Mouse (Mus musculus) ES-E14 (cell line): ENCODE measurements around the gene a. TPM values are rescaled to one million over a fixed set of nuclear protein-coding genes. Genes with fewer than 3 reads are reported as not detected.

Experiments
- DNase-seq: peaks from one replicate; pipeline ENCODE4 v3.0.0-alpha.2; 2013; ENCODE audit warnings: low read depth, low spot score
- H3K27ac ChIP-seq: 2 replicates; pipeline ENCODE4 v1.5.1; 2012; ENCODE audit warnings: low read depth, mild to moderate bottlenecking, low read length, moderate library complexity, mixed read lengths; ENCODE audit not compliant: poor library complexity, insufficient read depth, severe bottlenecking
- H3K36me3 ChIP-seq: 2 replicates; pipeline ENCODE4 v1.6.1; 2012; ENCODE audit warnings: mild to moderate bottlenecking, low read length, moderate library complexity, mixed read lengths; ENCODE audit not compliant: control insufficient read depth, poor library complexity, insufficient read depth, severe bottlenecking
- H3K4me1 ChIP-seq, 2 experiments: fragments of 150-350 bp in 1 of 2; sonication (generic) in 1 of 2; 2 replicates each; pipeline ENCODE4 v1.6.1; 2012; ENCODE audit warnings: low read length in 2 of 2, mild to moderate bottlenecking in 1 of 2, mixed read lengths in 1 of 2; ENCODE audit not compliant: control insufficient read depth in 2 of 2, insufficient read depth in 2 of 2, poor library complexity in 1 of 2
- H3K4me3 ChIP-seq, 2 experiments: fragments of 150-350 bp in 1 of 2; sonication (generic) in 1 of 2; 2 replicates each; pipeline ENCODE4 v1.5.1; 2012; ENCODE audit warnings: low read length in 2 of 2, low read depth in 1 of 2, mild to moderate bottlenecking in 1 of 2, mixed read lengths in 1 of 2; ENCODE audit not compliant: insufficient read depth in 1 of 2, poor library complexity in 1 of 2, severe bottlenecking in 1 of 2
- H3K9ac ChIP-seq: 2 replicates; pipeline ENCODE4 v1.6.1; 2012; ENCODE audit warnings: low read depth, mild to moderate bottlenecking, low read length, mixed read lengths; ENCODE audit not compliant: poor library complexity, insufficient read depth, severe bottlenecking
- H3K9me3 ChIP-seq: fragments of 150-350 bp; sonication (generic); 2 replicates; pipeline ENCODE4 v1.6.1; 2012; ENCODE audit warnings: low read depth, mild to moderate bottlenecking, low read length; ENCODE audit not compliant: control insufficient read depth, insufficient read depth
- CHD2 ChIP-seq: IDR thresholded peaks from 2 replicates; pipeline ENCODE4 v1.6.1; 2014; ENCODE audit warnings: mild to moderate bottlenecking, low read depth, low read length, inconsistent platforms
- HCFC1 ChIP-seq: IDR thresholded peaks from 2 replicates; pipeline ENCODE4 v1.6.1; 2012; ENCODE audit warnings: low read length, inconsistent platforms, borderline replicate concordance; ENCODE audit not compliant: insufficient read depth
- MAFK ChIP-seq: IDR thresholded peaks from 2 replicates; pipeline ENCODE4 v1.6.1; 2014; ENCODE audit warnings: mild to moderate bottlenecking, low read depth, low read length, inconsistent platforms; ENCODE audit not compliant: insufficient read depth
- ZC3H11A ChIP-seq: IDR thresholded peaks from 2 replicates; pipeline ENCODE4 v1.6.1; 2012; ENCODE audit warnings: low read depth, mild to moderate bottlenecking, inconsistent platforms, low read length, borderline replicate concordance
- ZNF384 ChIP-seq: IDR thresholded peaks from 2 replicates; pipeline ENCODE4 v1.6.1; 2012; ENCODE audit warnings: low read depth, low read length, inconsistent platforms
- in situ Hi-C, 2 experiments: fragments of 600-800 bp; cut with MboI; formaldehyde crosslinking; loops; one replicate each; pipeline ENCODE4 v1.15.1; 2025; ENCODE audit warnings: low sequenced_read_pairs in 2 of 2, inconsistent platforms in 1 of 2; ENCODE audit not compliant: unreplicated experiment in 2 of 2
- total RNA-seq: library from RNA; depleted of rRNA; stranded (reverse); fragments of 300-350 nt; gene quantifications from 2 replicates; pipeline ENCODE4 v1.2.3, GENCODE M21; 2012; rRNA removed

a gene
- 0.49 TPM in 1 of 2 replicates, not detected in the other for total RNA-seq

DNA sequence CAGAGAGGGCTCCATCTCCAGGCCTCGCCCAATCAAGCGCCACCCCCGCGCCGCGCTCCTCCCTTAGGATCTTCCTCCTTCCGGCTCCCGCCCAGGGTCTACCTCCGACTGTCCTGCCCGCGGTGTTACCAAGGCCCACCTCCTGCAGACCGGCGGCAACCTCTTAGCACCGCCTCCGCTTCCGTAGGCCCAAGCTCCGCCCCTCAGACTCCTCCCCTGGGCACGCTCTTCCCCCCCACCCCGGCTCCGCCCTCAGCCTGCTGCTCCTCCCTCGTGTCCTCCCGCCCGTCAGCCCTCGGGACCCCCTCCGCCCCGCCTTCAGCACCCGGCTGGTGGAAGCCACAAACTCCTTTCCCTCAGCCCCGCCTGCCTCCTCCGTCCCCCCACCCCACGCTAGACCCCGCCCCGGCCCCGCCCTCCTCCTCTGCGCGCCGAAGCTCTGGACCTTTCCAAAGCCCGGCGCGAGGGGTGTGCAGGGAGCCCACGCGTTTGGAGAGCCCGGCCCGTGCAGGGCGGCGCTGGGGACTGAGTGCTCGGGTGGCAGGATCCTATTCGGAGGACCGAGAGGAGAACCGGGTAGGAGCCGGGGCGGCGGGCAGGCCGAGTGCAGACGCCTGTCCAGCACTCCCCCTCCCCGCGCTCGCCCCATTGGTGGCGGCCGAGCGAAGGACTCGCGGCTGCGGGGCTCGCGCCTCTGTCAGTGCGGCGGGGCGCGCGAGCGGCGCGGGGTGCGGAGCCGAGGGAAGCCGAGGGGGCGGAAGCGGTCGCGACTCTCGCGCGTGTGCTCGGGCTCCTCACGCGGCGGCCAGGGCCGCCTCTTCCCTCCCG, at the start of gene a, which contains the start of gene Raly:
Gene a, plus strand, starts transcription at position 747 of the 828 bp plus-strand sequence.
Gene Raly, plus strand, starts transcription at position 441 of the 828 bp plus-strand sequence.
- in situ Hi-C loops: no loop called here
- H3K4me1 ChIP-seq: peaks cover 2 to 12% of the 10 kb centered on the region in 2 experiments; a peak in 2 of 4 replicates

DNA sequence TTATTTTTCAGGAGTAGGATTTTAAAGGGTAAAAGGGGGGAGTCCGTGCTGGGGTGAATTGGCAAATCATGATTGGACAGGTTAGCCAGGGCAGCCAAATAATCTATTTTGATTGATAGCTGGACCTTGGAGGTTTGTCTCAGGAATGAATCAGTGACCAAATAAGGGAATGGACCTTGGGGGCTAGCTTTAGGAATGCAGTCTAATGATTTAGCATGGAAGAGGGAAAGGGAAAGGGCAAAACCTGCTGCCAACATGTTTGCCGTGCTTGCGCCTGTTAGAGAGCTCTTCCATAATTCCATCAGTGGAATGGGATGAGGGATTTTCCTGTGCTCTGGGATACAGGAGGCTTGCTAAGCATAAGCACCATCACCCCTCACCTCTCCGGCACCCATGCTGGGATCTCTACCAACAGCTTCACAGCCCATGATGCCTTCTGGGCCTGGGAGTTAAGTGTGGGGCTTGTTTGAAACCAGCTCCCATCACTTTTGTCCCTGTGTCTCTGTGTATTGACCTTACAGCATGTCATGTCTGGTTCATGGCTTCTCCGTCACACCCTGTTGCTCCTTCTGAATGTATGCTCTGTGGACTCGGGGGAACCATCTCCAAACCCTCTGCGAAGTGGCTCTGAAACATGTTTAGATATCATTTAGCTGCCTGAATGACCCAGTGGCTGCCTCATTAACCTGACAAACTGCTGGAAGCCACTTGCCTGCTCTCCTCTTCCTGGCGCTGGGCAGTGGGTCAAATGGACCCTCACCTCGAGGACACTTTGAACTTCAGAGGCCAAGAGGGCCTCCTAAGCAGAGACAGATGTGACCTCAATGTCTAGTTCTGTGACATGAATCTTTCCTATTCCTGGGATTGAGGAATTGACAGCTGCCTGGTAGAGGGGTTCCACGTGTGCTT, 48.0 kb upstream of the a start:
- Histone ChIP-seq H3K4me3 (no peak overlapping the region), H3K4me1 (no peaks in the 10 kb centered on the region), H3K36me3 (no peaks in the 10 kb centered on the region), H3K27ac (no peak overlapping the region), H3K9me3 (no peaks in the 10 kb centered on the region), H3K9ac (no peak overlapping the region; the same call in 1 of the 2 replicates)
- no peak for DNase-seq
- no peak for TF ChIP-seq HCFC1
- no peak for TF ChIP-seq MAFK
- TF ChIP-seq ZC3H11A: no peak
- TF ChIP-seq CHD2: no peak
- no peak for TF ChIP-seq ZNF384
- in situ Hi-C loops: no loop called here

More for the DNA sequence above, at the start of gene a, which contains the start of gene Raly:
- Histone ChIP-seq H3K36me3 (no peaks in the 10 kb centered on the region), H3K27ac (peak within 1 kb of the TSS; percentile 96), H3K4me3 (peak within 1 kb of the TSS; percentile 84 to 94), H3K9ac (peak within 1 kb of the TSS; percentile 98), H3K9me3 (no peaks in the 10 kb centered on the region)
- DNase-seq: peak; percentile 98
- TF ChIP-seq CHD2 (no peak), ZNF384 (0 out of 2 replicates have a peak, but pooled peaks have one; percentile 3), ZC3H11A (no peak), MAFK (no peak), HCFC1 (no peak)

DNA sequence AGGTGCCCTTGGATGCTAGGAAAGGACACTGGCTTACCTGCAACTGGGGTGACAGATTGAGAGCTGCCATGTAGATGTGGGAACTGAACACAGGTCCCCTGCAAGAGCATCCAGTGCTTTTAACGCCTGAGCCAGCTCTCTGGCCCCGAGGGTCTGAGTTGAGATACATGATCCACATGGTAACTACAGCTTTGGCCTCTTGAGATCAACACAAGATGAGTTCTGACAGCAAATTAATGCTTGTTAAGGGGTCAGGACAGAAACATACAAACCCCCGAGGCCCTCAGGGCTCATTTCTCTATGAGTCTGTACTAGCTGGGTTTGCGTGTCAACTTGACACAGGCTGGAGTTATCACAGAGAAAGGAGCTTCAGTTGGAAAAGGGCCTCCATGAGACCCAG, 47.3 kb upstream of the a start:
- Histone ChIP-seq H3K9me3 (no peaks in the 10 kb centered on the region), H3K4me3 (no peak overlapping the region), H3K27ac (no peak overlapping the region), H3K9ac (no peak overlapping the region), H3K36me3 (no peaks in the 10 kb centered on the region), H3K4me1 (no peaks in the 10 kb centered on the region)
- in situ Hi-C loops: no loop called here
- no peak for DNase-seq
- no peak for TF ChIP-seq MAFK
- no peak for TF ChIP-seq ZC3H11A
- TF ChIP-seq CHD2: no peak

DNA sequence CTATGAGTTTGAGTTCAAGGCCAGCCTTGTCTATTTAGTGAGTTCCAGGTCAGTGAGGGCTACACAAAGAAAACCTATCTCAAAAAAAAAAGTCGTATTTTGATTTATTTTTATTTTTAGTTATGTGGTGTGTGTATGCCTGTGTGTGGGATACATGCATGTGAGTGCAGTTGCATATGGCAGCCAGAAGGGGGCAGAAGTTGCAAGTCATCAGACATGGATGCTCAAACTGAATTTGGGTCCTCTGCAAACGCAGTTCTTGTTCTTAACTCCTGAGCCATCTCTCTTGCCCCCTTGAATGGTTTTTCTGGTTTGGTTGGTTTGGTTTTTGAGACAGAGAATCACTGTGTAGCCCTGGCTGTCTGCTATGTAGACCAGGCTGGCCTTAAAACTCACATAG, 42.8 kb upstream of the a start:
- Histone ChIP-seq H3K27ac (no peak overlapping the region), H3K9me3 (no peaks in the 10 kb centered on the region), H3K4me3 (no peak overlapping the region), H3K4me1 (peaks cover 2 to 5% of the 10 kb centered on the region in 2 experiments; a peak in 3 of 4 replicates), H3K9ac (no peak overlapping the region), H3K36me3 (no peaks in the 10 kb centered on the region)
- TF ChIP-seq ZNF384 (no peak), HCFC1 (no peak), ZC3H11A (no peak), MAFK (no peak), CHD2 (no peak)
- in situ Hi-C loops: no loop called here
- DNase-seq: no peak
